Mouse (Mus musculus): ENCODE results near the gene Pim2.

DNA sequence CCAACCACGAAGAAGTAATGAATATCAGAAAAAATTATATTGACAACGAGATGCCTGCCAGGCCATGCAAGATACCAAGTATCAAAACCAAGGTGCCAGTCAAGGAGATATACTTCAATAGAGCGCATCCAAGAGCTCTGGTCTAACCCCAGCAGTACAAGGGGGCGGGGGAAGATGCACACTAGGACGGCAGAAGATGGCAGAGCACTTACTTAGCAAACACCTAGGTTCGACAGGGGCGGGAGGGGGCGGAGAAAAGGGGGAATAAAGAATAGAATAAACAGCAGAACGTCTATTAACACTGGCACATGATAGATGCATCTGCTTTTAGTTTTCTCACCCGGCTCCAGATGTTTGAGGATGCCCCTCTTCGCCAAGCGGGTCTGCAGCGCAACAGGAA is 20.1 kb downstream of the Pim2 start:
- TF ChIP-seq CTCF (IDR thresholded peaks at IDR 0.05; ENCODE audit: extremely low read depth, insufficient read length, insufficient replicate concordance, low read depth, low read length) (no peak), POLR2A (IDR thresholded peaks at IDR 0.05; ENCODE audit: low read depth, low read length) (no peak)

Data from small intestine, adult 2 months (tissue).